Mouse (Mus musculus) R1 (cell line): ENCODE data around the gene Smpd2.

Experiments used
- DNase-seq: peaks from one replicate; pipeline ENCODE4 v3.0.0-alpha.2; 2018; ENCODE audit warnings: low read depth, low spot score

Smpd2 gene

DNA sequence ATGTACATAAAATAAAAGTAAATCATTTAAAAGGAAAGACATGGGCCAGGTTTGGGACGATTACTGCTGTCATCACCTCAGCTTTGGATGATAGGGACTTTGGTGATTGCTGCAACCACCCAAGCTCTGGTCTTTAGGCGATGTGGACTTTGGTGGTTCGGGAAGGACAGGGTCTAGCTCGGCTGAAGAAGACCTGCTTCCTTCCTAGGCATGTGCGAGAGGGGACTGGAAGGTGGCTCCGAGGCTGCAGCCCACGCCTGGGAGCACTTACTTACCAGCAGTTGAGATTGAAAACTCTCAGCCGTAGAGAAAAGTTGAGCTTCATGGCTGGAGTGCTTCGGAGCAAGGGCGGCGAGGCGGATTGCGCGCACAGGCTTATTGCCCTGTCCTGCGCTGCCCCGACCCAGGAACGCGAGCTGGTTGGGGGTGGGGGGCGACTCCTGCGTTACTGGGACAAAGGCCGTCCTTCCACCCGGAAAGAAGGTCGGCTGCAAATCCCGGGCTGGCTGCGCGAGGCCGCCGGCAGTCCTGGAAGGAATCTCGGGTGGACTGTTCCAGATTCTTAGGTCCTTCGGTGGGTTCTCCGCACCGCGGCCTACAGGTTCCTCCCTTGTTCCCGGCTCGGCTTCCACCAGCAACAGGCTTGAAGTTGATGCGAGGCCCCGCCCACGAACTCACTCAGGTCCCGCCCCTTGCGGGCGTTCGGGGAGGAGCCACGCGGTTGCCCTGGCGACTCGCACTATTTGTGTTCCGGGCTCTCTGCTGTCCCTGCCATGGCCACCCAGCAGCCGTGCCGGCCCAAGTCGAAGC, at the start of gene Smpd2, which contains the start of gene Ppil6:
Smpd2 (minus strand) TSS at position 662 of the 810 bp plus-strand sequence.
Ppil6 (plus strand) TSS at position 732 of the 810 bp plus-strand sequence.
- DNase-seq: peak; percentile 94

GRCm38 (mm10) chr10:41538986-41539385, 48.8 kb upstream of the Smpd2 start:
- no peak for DNase-seq

GRCm38 (mm10) chr10:41537983-41538330, 47.8 kb upstream of the Smpd2 start:
- no peak for DNase-seq

- DNase-seq: no peak
Measured at GRCm38 (mm10) chr10:41537226-41537982, 47.2 kb upstream of the Smpd2 start.

DNA sequence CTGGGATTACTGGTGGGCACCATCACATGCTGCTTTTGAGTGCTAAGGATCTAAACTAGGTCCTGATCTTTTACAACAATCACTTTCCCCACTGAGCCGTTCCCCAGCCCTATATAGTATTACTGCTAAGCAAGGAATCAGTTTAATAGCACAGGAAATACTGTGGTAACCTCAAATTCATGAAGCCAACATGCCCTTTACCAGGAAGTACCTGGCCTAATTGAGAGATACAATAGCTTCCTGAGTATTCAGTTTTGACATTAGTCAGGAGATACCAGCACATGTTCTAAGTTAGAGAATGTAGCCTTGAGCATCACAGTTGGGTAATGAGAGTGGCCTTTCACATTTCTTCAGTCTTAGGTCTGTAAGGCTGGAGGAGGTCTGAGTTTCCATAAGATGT, 46.5 kb upstream of the Smpd2 start:
- DNase-seq: no peak

GRCm38 (mm10) chr10:41535991-41536390, 45.8 kb upstream of the Smpd2 start:
- peak; percentile 27 for DNase-seq

- no peak for DNase-seq
Measured at GRCm38 (mm10) chr10:41529972-41530371, 39.8 kb upstream of the Smpd2 start.

- DNase-seq: no peak
Measured at GRCm38 (mm10) chr10:41525696-41526095, 35.5 kb upstream of the Smpd2 start.

DNA sequence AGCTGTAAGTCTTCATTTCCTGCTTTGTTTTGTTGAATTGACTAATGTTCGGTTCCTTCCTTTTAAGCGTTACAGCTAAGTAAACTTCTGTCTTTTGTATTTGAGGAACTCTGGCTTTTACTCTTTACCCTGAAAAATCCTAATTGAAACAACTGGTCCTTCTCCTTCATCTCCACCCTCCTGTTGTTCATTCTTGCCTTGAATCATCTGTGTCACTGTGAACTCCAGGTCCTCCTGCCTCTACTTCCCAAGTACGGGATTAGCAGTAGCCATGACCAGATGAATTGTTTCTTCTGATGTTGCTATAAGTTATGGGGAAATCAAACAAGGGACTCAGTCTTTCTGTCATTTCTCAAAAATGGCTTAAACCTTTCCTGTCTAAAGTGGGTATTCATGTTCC, 33.2 kb upstream of the Smpd2 start:
- DNase-seq: no peak

DNA sequence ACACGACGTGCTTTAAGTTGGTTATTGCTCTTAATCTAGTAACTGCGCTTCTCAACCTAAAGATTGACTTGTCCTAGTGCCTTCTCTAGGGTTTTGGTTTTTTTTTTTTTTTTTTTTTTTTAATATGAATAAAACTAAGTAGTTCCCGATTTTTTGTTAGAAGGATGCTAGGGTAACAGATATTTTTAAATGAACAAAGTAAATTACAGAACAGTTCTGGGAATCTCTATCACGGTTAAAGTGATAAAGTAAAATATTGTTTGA, 30.2 kb upstream of the Smpd2 start:
- no peak for DNase-seq

DNA sequence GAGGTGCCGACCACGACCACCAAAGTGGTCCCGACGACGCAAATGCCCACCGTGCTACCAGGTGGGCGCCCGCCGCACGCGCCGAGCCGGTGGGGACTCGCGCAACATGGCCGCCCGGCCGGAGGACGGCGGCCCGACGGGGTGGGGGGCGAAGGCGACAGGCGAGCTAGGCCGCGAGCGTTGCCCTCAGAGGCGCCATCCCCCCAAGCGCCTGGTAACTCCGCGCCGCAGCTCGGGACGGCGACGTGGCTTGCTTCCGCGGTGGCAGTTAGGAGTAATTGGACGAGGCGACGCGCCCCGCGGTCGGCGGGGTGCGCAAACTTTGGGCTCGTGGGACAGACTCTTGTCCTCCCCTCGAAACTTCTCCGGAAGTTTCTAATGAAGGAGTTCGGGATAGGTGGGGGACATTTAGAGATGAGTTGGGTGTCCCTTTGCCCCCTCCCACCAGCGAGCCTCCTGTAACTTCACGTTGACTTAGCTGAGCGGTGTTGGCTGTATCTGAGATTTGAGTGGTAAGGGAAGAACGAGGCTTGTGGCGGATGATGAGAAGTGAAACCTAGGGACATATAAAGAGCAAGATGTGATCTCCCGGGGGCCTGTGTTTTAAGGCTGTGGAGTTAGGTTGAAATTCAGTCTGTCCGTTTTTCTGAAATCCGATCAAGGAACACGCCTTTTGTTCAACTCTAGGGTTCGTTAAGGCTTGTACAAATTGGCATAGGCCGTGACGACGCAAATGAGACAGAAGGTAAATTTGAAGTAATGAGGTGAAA, 29.7 kb upstream of the Smpd2 start:
- DNase-seq: peak; percentile 75

DNA sequence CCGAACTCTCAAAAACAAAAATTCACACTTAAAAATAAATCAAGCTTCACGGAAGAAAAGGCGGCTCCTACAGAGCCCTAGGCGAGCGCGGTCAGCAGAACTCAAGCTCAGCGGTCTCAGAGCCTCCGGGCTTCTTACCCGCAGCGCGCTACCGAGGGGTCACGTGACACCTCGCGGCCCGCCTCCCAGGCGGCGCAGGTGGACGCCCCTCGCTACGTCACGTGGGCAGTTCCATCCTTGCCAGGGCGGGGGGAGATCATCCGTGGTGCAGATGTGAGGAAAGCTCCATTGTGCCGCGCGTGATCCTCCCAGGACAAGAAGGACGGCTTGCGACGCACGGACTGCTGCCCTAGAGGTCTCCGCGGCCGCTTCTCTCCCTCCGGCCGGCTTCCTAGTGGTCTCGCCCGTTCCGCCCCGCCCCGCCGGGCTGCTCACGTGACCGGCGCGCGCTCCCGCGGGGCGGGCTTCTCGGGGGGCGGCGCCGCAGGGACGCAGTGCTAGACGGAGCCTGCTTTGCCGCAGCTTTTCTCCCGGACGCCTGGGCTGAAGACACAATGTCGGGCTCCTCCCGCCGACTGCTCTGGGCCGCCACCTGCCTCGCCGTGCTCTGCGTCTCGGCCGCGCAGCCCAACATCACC, 28.9 kb upstream of the Smpd2 start, which contains the start of gene Cd164:
Cd164 (plus strand) TSS at position 434 of the 638 bp plus-strand sequence.
- peak; percentile 94 for DNase-seq

DNA sequence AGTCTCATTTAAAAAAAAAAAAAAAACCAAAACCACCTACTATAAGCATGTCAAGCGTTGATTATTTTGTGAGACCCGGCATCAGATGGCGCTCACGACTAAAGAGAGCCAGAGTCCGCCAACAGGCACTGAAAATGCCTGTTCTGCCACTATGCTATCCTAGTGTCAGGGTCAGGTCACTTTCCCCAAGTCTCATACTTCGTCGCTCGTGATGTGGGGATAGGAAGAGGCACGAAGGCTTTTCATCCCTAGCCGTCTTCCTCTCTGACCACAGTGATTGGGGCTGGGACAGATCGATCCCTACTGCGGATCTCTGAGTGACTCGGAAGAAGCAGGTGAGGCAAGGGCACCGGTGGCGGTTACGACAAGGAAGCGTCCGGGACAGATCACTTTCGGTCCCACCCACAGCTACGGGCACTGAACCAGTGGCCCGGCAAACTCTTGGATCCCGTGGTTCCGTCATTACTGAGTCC, 28.4 kb upstream of the Smpd2 start:
- peak; percentile 87 for DNase-seq

DNA sequence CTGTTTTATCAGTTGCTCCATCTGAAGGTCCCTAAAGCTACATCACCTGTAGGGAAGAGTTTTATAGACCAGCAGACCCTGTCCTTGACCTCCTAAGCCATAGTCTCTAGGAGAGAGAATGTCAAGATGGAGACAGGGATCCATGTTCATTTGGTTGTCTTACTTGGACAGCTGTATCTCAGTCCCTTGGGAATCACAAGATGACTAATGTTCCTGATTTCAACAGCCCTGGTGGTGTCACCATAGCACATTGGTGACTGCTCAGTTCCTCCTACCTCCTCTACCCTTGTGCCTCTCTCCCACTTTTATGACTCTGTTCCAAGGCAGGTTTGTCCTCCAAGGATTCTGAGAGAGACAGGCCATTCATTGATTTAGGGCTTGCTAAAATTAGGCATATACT, 24.8 kb upstream of the Smpd2 start:
- DNase-seq: no peak

DNA sequence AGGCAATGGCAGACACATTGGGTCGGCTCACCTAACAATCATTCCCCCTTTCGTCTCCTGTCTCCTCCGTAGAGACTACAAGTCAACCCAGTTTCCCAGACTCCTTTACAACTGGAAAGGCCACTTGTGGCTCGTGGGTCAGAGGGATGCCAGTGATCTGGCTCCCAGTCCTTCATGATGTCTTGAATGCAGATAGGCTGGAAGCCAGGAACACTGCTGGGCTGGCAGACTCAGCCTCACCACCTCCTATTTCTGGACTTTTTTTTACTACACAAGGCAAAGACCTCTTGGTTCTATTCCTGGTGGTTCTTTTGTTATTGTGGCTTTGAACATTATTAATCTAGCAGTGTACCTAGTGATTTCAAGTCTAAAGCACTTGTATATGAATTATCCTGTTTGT, 24.1 kb upstream of the Smpd2 start:
- no peak for DNase-seq

DNA sequence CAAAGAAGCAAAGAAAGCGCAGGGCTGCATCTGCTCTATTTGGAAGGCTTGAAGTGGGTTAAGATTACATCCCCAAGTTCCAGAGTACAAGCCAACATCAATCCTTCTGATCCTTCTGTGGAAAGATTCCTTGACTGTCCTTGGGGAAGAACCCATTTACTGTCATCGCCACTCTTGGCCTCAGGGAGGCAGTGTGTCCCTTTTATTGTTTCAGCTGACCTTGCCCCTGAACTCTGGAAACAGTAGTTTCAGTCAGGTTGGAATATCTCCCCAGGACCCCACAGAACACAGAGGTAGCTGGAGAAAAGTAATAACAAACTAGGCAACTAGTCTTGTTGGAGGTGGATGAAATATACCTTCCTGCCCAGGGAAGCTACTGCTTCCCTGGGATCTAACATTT, 19.0 kb upstream of the Smpd2 start:
- DNase-seq: peak; percentile 71

GRCm38 (mm10) chr10:41505446-41505845, 15.3 kb upstream of the Smpd2 start:
- DNase-seq: peak; percentile 94

GRCm38 (mm10) chr10:41504996-41505395, 14.8 kb upstream of the Smpd2 start:
- peak; percentile 72 for DNase-seq

GRCm38 (mm10) chr10:41500941-41501340, 10.8 kb upstream of the Smpd2 start:
- DNase-seq: no peak

GRCm38 (mm10) chr10:41491111-41491510, 942 bp upstream of the Smpd2 start:
- no peak for DNase-seq

- DNase-seq: no peak
Measured at GRCm38 (mm10) chr10:41490518-41490873, 327 bp upstream of the Smpd2 start.

GRCm38 (mm10) chr10:41489294-41489693, 875 bp downstream of the Smpd2 start:
- no peak for DNase-seq
